Mouse (Mus musculus): ENCODE measurements around the gene Fam216b. TPM values are rescaled to one million over a fixed set of nuclear protein-coding genes. Genes with fewer than 3 reads are reported as not detected.

Fam216b gene
- total RNA-seq, 2 experiments from 2014 or later = 0.50 TPM; not detected in 1

- intact Hi-C loops (cut with DNase I) = no loop called here
- DNase-seq = no peak
Measured at GRCm38 (mm10) chr14:78048258-78048657, 40.5 kb downstream of the Fam216b start.

DNA sequence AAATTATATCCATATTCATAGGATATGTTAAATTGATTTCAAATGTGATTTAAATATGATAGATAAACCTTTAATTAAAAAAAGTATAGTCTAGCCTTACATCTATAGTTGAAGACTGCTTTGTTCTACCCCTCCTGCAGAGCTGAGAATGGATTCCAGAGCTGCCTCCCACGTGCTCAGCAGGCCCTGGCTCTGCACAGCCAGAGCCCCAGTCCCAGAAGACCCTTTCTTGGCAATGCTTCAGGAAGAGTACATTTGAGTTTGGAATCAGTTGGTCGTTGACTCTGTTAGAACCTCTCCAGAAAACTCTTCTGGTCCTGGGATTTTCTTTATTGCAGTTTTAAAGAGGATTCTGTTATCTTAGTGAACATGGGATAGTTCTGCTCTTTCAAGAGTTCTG is 45.7 kb downstream of the Fam216b start:
- intact Hi-C loops (cut with DNase I) = no loop called here
- DNase-seq = no peak

DNA sequence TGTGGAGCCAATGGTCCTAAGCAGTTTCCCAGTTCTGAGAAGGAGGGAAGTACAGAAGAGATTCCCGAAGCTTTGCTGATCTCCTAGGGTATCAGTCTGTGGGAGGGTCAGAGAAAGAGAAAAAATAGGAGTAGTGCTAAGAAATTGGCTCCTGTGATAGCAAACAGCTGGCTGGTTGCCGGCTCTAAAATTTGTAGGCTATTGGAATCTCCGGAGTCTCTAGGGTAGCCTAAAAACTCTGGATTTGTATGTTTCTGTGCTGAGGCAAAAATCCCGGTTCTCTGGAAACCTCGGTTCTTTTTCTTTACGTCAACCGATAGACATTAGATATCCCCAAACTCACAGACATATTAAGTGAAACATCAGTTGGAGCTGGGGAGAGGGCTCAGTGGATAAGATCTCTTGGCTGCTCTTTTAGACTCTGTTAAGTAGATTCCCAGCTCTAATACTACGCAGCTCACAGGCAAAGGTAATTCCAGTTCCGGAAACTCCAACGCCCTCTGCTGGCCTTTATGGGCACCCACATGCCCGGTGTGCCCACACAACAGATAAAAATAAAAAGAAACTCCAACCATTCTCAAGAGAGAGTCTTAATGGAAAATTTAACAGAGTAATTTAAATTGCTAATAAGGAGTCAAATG is 46.8 kb downstream of the Fam216b start:
- intact Hi-C loops (cut with DNase I) = no loop called here
- peak in 1 of 2 experiments; percentile 1 for DNase-seq

GRCm38 (mm10) chr14:78040643-78041042 is 48.2 kb downstream of the Fam216b start:
- no peak for DNase-seq
- intact Hi-C loops (cut with DNase I) = no loop called here

- DNase-seq = no peak
- intact Hi-C loops (cut with DNase I) = no loop called here
Measured at GRCm38 (mm10) chr14:78038876-78039275, 49.9 kb downstream of the Fam216b start.

Other genes with a start within 250 kb of the Fam216b start
- 100 to 1,000 TPM; 229 to 247 TPM for gene Dnajc15, start 213.9 kb downstream of the Fam216b start, total RNA-seq (2021)
- gene Epsti1, start 184.8 kb downstream of the Fam216b start, total RNA-seq (2021) = under 1 TPM; 0.47 to 0.53 TPM
- not detected for gene Tnfsf11, start 219.0 kb upstream of the Fam216b start, total RNA-seq (2021)